Mouse (Mus musculus) layer of hippocampus, adult 18-20 months (tissue): ENCODE measurements around the gene Amdhd1. TPM values are rescaled to one million over a fixed set of nuclear protein-coding genes. Genes with fewer than 3 reads are reported as not detected.
"Not testable (repeated sequence)": the region's sequence is repeated elsewhere in the genome, so short reads cannot be mapped to it uniquely, and the experiment has no call there.

ENCODE experiments used
- DNase-seq, 2 experiments: peaks; one replicate each; pipeline ENCODE4 v3.0.0; 2022; ENCODE audit warnings: low spot score in 2 of 2
- long read RNA-seq: library from polyadenylated mRNA; stranded (forward); transcript quantifications from one replicate; pipeline ENCODE4 v2.0.0, GENCODE M21; 2021
- total RNA-seq, 2 experiments: library from RNA; stranded (reverse); gene quantifications; 2 replicates each; pipeline ENCODE4 v1.2.3; 2021

Amdhd1 gene
- total RNA-seq = under 1 TPM; 0.30 to 0.59 TPM
- long read RNA-seq = 0 reads

GRCm38 (mm10) chr10:93539775-93540430, at the start of gene Amdhd1:
Gene Amdhd1 (minus strand): TSS chr10:93540033.
- DNase-seq = peak; percentile 6 to 45

DNA sequence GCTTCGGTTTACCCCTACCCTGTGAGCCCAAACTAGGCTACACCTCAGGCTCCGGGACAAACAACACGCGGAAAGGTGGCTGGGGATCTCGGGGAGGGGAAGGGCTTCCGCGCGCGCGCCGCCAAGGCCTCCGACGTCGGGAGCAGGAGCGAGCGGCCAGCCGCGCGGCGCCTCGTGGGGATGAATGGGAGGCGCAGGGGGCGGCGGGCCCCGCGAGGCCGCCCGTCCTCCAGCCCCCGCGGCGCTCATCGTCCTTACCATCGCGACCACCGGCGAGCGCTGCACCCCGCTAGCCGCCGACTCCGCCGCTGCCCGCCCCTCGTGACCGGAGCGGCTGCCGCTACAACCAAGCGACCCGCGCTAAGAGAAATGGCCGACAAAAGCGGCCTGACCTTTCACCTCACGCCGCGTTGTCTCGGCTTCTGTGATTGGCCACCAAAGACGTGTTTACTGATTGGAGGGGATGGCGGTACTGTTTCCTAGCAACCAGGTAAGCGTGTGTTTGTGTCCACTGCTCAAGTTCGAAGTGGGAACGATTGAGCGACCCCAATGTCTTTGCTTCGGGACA, 49.5 kb upstream of the Amdhd1 start, which contains the start of gene Snrpf:
Gene Snrpf (minus strand): TSS at position 426 of the 568 bp plus-strand sequence.
- peak; percentile 85 to 98 for DNase-seq

- no peak for DNase-seq
Measured at GRCm38 (mm10) chr10:93588796-93589195, 49.0 kb upstream of the Amdhd1 start.

GRCm38 (mm10) chr10:93577271-93577886, 37.5 kb upstream of the Amdhd1 start:
- DNase-seq = peak; percentile 26 to 83

DNA sequence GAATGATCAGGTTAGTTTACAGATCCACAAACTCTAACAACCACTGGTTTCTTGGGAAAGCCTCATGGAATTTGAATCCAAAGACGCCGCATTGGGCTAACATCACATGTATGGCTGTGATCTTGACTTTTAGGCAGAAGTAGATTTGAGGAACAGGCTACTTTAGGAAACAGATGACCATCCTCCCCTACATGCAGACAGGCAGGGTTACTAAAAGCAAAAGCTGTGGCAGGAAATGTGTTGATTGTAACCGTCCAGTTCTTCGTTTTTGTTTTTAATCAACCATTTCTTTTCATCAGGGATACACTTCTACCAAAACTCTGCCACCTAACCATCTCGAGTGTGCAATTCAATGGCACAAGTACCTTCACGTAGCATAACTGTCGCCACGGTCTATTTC, 36.1 kb upstream of the Amdhd1 start:
- no peak for DNase-seq

DNA sequence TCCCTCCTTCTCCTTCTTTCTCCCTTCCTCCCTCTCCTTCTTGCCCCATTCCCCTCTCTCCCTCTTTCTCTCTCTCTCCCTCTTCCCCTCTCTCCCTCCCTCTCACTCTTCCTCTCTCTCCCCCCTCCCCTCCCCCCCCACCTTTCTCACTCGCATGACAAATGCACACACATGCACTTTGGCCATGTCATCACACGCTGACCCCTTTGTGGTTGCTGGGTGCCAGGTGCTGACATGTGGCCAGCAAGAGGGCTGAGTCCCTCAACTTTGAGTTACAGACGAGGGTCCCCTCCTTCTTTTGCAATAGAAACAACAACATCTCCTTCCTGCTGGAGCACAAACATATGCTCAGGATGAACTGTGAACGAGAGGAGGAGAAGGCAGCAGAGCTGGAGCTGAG, 35.1 kb upstream of the Amdhd1 start:
- DNase-seq = no peak

- DNase-seq = no peak
Measured at GRCm38 (mm10) chr10:93572209-93572608, 32.4 kb upstream of the Amdhd1 start.

- no peak for DNase-seq
Measured at GRCm38 (mm10) chr10:93568671-93569070, 28.8 kb upstream of the Amdhd1 start.

GRCm38 (mm10) chr10:93567841-93568566, 28.2 kb upstream of the Amdhd1 start:
- DNase-seq = no peak

GRCm38 (mm10) chr10:93567066-93567465, 27.2 kb upstream of the Amdhd1 start:
- DNase-seq = no peak

- no peak for DNase-seq
Measured at GRCm38 (mm10) chr10:93564518-93565090, 24.8 kb upstream of the Amdhd1 start.

- DNase-seq = no peak
Measured at GRCm38 (mm10) chr10:93559786-93560185, 20.0 kb upstream of the Amdhd1 start.

DNA sequence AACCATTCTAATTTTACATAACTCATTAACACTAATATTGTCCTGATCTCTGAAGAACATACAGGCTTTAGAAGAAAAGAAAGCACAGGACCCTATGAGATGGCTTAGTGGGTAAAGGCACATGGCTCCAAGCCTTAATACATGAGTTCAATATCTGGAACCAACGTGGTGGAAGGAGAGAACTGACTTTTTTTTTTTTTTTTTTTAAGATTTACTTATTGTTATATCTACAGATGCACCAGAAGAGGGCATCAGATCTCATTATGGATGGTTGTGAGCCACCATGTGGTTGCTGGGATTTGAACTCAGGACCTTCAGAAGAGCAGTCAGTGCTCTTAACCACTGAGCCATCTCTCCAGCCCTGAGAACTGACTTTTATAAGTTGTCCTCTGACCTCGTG, 18.1 kb upstream of the Amdhd1 start:
- not testable (repeated sequence) for DNase-seq

DNA sequence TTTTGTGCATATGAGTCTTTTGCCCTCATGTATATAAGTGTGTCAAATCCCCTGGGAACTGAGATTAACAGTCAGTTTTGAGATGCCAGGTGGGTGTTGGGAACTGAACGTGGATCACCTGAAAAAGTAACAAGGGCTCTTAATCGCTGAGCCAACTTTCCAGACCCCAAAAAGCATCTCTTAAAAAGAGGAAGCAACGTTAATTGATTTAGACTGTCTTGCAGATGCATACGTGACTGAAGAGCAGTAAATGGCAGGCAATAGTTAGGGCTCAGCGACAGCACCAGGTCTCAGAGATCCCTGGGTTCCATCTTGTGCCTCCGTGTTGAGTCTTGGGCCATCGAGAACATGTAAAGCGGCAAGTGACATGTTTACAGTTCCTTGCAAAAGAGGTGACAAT, 12.8 kb upstream of the Amdhd1 start:
- no peak for DNase-seq

DNA sequence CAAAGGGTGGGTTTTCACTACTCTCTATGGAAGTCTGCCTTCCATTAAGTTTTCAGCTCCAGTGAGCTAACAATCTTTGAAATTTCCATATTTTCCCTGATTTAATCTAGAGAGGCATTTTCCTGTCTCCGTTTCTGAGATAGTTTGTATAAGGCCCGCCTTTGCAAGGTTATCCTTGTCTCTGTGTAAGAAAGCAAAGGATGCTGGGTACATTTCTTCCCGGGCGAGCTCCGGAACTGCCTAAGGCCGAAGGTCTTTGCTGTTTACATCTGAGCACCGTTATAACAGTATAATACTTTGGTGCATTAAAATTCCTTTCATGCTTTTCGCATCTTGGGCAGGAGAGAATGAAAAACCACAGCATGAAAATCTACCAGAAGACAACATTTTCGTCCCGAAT, 10.0 kb upstream of the Amdhd1 start:
- DNase-seq = no peak

DNA sequence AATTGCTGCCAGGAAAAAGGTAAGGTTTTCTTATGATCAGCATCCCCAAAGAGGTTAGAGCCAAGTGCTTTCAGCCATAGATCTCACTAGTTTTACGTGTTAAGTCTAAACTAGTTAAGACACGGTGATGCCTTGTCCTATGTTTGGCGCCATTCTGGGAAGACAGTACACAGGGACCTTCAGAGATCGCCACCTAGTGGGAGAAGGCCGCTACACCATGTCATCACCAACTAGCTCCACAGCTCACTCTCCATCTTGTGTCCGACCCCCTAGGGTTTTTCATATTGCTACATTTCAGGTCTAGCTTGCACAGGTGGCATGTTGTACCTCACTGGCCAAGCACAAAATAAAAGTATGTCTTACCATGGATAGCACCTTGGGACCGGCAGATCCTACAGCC, 9.2 kb upstream of the Amdhd1 start:
- DNase-seq = peak; percentile 33 to 87

- DNase-seq = no peak
Measured at GRCm38 (mm10) chr10:93547741-93548270, 8.0 kb upstream of the Amdhd1 start.

DNA sequence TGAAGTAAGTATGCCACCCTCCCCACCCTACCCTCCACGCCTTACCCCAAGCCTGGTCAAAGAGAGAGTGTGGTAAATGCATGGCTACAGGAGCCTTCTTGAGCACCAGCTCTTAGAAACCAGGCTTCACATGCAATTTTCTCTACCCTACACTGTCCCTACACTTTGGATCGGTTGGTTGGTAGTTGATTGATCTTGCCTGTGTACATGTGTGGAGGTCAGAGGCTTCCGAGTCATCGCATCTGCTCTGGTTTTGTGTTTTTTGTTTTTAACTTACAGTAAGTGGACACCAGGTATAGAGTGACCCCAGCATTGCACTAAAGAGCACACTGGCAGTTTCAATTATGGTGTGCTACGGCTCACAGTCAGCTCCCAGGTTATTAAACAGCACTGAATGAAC, 4.3 kb upstream of the Amdhd1 start:
- DNase-seq = no peak

DNA sequence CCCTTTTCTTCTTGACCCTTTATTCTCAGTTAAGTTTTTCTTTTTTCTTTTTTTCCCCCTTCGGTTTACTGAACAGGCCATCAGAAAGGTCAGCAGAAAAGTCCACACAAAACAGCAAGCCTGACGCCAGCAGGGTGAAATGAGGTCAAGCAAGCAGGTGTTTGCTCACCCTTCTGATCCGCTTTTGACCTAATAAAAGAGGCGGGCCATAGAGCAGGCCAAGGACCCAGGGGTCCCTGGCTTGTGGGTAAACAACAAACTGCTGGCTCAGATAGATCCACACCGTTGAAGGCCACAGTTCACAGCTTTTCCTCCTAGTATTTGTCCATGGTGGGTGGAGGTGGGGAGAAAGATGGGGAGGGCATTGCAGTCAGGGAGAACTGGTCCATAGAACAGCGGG, 3.3 kb upstream of the Amdhd1 start:
- DNase-seq = no peak

DNA sequence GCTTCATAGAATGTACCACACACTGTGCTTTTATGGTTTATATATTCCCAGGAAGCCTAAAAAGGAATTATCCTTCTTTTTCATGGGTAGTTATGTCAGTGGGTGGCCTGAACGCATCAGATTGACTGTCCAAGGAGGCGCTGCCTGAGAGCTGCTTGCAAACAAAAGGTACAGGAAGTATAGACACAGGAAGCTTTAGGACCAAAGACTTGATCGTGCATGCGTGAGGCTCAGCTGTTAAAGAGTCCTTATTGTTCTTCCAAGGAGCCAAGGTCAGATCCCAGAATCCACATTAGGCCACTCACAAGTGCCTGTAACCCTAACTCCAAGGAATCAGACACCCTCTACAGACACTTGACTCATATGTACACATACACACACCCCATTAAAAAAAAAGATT, 2.5 kb upstream of the Amdhd1 start:
- no peak for DNase-seq

DNA sequence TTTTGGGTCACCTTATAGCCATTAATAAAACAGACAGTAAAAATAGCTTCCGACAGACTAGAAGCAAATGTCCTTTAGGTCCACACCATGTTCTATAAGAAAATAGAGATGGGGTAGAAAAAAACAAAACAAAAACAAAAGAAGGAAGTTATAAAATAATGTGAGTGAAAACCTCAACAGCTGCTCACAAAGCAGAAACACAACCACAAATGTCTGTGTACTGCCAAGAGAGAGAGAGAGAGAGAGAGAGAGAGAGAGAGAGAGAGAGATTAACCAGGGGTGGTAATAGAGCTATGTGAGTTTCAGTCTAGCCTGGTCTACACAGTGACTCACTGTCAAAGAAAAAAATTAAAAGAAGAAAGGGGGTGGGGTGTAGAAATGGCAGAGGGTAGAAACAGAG, 1.8 kb upstream of the Amdhd1 start:
- DNase-seq = no peak
